Mouse (Mus musculus) limb, embryonic 13.5 days (tissue): ENCODE data around the gene Cpne5. TPM values are rescaled to one million over a fixed set of nuclear protein-coding genes. Genes with fewer than 3 reads are reported as not detected.
"Not testable (repeated sequence)": the region's sequence is repeated elsewhere in the genome, so short reads cannot be mapped to it uniquely, and the experiment has no call there.

ENCODE experiments used
- ATAC-seq: fragments of 200-750 bp; cut with Nextera tagmentation; 2 replicates; pipeline ENCODE4 v1.8.0; 2017; ENCODE audit warnings: low read depth, moderate number of reproducible peaks, moderate TSS enrichment; ENCODE audit not compliant: low FRiP score
- H3K27ac ChIP-seq: fragments of 300-500 bp; sonication (generic); 2 replicates; pipeline ENCODE4 v1.5.1; 2015; ENCODE audit warnings: inconsistent platforms, mild to moderate bottlenecking, moderate library complexity
- H3K27me3 ChIP-seq: fragments of 300-500 bp; sonication (generic); 2 replicates; pipeline ENCODE4 v1.6.1; 2015; ENCODE audit warnings: mild to moderate bottlenecking, inconsistent platforms
- H3K36me3 ChIP-seq: fragments of 300-500 bp; sonication (generic); 2 replicates; pipeline ENCODE4 v1.6.1; 2015; ENCODE audit warnings: inconsistent platforms, mild to moderate bottlenecking, moderate library complexity
- H3K4me1 ChIP-seq: fragments of 300-500 bp; sonication (generic); 2 replicates; pipeline ENCODE4 v1.6.1; 2015; ENCODE audit warnings: inconsistent platforms
- H3K4me2 ChIP-seq: fragments of 300-500 bp; sonication (generic); replicated peaks from 2 replicates; pipeline ENCODE4 v1.6.1; 2015; ENCODE audit warnings: inconsistent platforms, mild to moderate bottlenecking, moderate library complexity
- H3K4me3 ChIP-seq: fragments of 300-500 bp; sonication (generic); 2 replicates; pipeline ENCODE4 v1.5.1; 2015; ENCODE audit warnings: moderate library complexity, mild to moderate bottlenecking, inconsistent platforms
- H3K9ac ChIP-seq: fragments of 300-500 bp; sonication (generic); 2 replicates; pipeline ENCODE4 v1.6.1; 2015; ENCODE audit warnings: mild to moderate bottlenecking, inconsistent platforms
- H3K9me3 ChIP-seq: fragments of 300-500 bp; sonication (generic); 2 replicates; pipeline ENCODE4 v1.6.1; 2016; ENCODE audit warnings: inconsistent platforms
- WGBS: fragments of 180-500 bp; shearing (Covaris S2); methylation state at CpG from one replicate; pipeline ENCODE4 v1.1.7; 2015; 5-methylcytosine and 5-hydroxymethylcytosine counted together
- polyA plus RNA-seq: library from polyadenylated mRNA; unstranded; fragments of >200 nt; fragmentation: Nextera tagmentation; extraction: Ambion mirVana; gene quantifications from 2 replicates; pipeline ENCODE4 v1.2.1, GENCODE M21; 2015

Cpne5 gene
- 10.4 and 12.7 TPM in 2 replicates for polyA plus RNA-seq

DNA sequence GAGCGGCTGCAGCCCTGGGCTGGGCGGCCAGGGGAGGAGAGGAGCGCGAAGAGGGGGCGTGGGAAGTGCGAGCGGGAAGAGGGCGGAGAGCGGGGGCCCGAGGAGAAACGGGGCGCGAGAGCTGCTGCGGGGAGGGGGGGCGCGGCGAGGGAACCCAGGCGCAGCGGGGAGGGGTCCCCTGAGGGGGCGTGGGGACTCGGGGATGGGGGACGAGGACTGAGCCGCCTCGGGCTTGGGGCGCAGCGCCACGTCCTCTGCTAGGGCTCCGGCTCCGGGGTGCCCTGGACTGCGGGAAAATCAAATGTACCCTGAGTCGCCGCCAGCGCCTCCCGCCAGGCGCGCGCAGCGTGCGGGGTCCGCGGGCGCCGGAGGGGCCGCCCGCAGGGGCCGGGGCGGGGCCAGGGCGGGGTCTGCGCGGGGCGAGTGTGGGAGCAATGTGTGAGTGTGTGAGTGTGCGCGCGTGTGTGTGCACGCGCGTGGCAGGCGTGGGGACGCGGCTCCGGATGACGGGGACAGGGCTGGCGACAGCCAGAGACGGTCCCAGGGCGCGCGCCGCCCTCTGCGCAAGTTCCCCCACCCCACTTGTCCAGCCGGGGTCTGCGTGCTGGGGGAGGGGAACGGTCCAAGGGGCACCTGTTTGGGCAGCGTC lies at the start of gene Cpne5:
Cpne5 (minus strand) TSS at position 396 of the 649 bp plus-strand sequence.
- under 1% methylated on average over 52 of the region's 73 CpGs for WGBS
- no peaks in the 10 kb centered on the region for H3K9me3 ChIP-seq
- peak; percentile 59 for ATAC-seq
- H3K4me3 ChIP-seq = peak within 1 kb of the TSS; percentile 67
- H3K4me2 ChIP-seq = peak within 1 kb of the TSS; percentile 96
- H3K4me1 ChIP-seq = peaks cover 22% of the 10 kb centered on the region
- peaks cover 49% of the 10 kb centered on the region for H3K27me3 ChIP-seq
- no peak within 1 kb of the TSS for H3K27ac ChIP-seq
- H3K36me3 ChIP-seq = no peaks in the 10 kb centered on the region
- peak within 1 kb of the TSS; percentile 71 for H3K9ac ChIP-seq

DNA sequence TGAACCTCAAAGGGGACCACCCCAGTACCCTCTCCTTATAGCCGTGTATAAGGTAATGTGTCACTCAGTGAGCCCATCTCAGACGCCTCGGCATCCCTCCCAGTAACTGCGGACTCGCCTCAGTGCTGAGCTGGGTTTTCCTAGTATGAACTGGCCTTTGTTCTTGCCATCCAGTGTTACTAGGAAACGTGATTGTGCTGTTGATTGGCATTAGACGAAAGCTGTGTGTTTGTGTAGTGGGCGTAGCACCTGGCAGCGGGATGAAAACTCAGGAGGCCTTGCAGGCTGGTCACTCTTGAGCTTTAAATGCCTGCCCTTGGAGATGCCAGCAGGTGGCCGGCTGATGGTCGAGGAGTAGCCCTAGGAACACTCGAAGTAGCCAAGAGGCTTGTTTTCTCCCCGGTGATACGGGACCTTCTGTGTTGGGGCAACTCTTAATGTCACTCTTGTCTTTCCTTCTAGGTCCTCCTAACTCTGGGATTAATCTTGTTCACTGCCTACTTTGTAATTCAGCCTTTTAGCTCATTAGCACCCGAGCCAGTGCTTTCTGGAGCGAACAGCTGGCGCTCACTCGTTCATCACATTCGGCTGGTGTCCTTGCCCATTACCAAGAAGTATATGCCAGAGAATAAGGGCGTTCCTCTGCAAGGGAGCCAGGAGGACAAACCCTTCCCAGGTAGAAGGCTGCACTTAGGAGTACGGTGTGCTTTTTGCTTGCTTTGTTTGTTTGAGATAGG lies 44.4 kb upstream of the Cpne5 start:
- Histone ChIP-seq H3K4me1 (no peaks in the 10 kb centered on the region), H3K4me3 (no peak overlapping the region), H3K4me2 (no peak overlapping the region), H3K9ac (no peak overlapping the region), H3K27me3 (no peaks in the 10 kb centered on the region), H3K9me3 (no peaks in the 10 kb centered on the region), H3K36me3 (peaks cover 61% of the 10 kb centered on the region), H3K27ac (no peak overlapping the region)
- no peak for ATAC-seq
- 84% methylated on average over 21 of the region's 21 CpGs for WGBS

- H3K36me3 ChIP-seq = peaks cover 59% of the 10 kb centered on the region
- no peaks in the 10 kb centered on the region for H3K9me3 ChIP-seq
- H3K4me1 ChIP-seq = no peaks in the 10 kb centered on the region
- H3K27ac ChIP-seq = no peak overlapping the region
- ATAC-seq = no peak
- no peak overlapping the region for H3K4me2 ChIP-seq
- 86% methylated on average over 5 of the region's 5 CpGs for WGBS
- no peaks in the 10 kb centered on the region for H3K27me3 ChIP-seq
- no peak overlapping the region for H3K4me3 ChIP-seq
- no peak overlapping the region for H3K9ac ChIP-seq
Observed at GRCm38 (mm10) chr17:29281541-29281940, 43.6 kb upstream of the Cpne5 start.

- peaks cover 51% of the 10 kb centered on the region for H3K36me3 ChIP-seq
- H3K4me2 ChIP-seq = no peak overlapping the region
- 92% methylated on average over 5 of the region's 5 CpGs for WGBS
- ATAC-seq = no peak
- no peaks in the 10 kb centered on the region for H3K4me1 ChIP-seq
- H3K27ac ChIP-seq = no peak overlapping the region
- H3K9me3 ChIP-seq = no peaks in the 10 kb centered on the region
- no peak overlapping the region for H3K4me3 ChIP-seq
- no peak overlapping the region for H3K9ac ChIP-seq
- no peaks in the 10 kb centered on the region for H3K27me3 ChIP-seq
Observed at GRCm38 (mm10) chr17:29280422-29280821, 42.5 kb upstream of the Cpne5 start.

- no peaks in the 10 kb centered on the region for H3K9me3 ChIP-seq
- ATAC-seq = no peak
- H3K9ac ChIP-seq = no peak overlapping the region; the same call in 1 of the 2 replicates
- no peak overlapping the region for H3K4me3 ChIP-seq
- no peak overlapping the region for H3K4me2 ChIP-seq
- peaks cover 21% of the 10 kb centered on the region for H3K4me1 ChIP-seq
- no peaks in the 10 kb centered on the region for H3K27me3 ChIP-seq
- no peak overlapping the region; the same call in 1 of the 2 replicates for H3K27ac ChIP-seq
- WGBS = 70% methylated on average over 11 of the region's 11 CpGs
- H3K36me3 ChIP-seq = peaks cover 13% of the 10 kb centered on the region
Observed at GRCm38 (mm10) chr17:29273889-29274288, 35.9 kb upstream of the Cpne5 start.

DNA sequence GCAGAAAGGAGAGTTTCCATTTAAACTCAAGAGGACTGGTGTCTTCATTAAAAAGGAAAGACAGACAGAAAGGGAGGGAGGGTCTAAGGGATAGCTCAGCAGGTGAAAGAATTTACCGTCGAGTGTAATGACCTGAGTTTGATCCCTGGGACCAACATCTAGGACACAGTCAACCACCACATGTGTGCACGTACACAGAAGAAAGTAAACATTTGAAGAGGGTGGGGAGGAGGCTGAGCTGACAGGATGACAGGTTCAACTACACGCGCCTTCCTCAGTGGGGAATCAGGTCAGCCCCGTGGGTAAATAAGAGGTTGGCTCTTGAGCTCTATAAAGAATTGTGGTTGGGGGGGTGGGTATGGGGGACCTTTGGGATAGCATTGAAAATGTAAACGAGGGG lies 35.2 kb upstream of the Cpne5 start:
- Histone ChIP-seq H3K9ac (no peak overlapping the region), H3K4me1 (peaks cover 24% of the 10 kb centered on the region), H3K4me2 (no peak overlapping the region), H3K36me3 (peaks cover 6% of the 10 kb centered on the region), H3K27ac (no peak overlapping the region), H3K9me3 (no peaks in the 10 kb centered on the region), H3K27me3 (no peaks in the 10 kb centered on the region), H3K4me3 (no peak overlapping the region)
- 82% methylated on average over 7 of the region's 7 CpGs for WGBS
- ATAC-seq = no peak

DNA sequence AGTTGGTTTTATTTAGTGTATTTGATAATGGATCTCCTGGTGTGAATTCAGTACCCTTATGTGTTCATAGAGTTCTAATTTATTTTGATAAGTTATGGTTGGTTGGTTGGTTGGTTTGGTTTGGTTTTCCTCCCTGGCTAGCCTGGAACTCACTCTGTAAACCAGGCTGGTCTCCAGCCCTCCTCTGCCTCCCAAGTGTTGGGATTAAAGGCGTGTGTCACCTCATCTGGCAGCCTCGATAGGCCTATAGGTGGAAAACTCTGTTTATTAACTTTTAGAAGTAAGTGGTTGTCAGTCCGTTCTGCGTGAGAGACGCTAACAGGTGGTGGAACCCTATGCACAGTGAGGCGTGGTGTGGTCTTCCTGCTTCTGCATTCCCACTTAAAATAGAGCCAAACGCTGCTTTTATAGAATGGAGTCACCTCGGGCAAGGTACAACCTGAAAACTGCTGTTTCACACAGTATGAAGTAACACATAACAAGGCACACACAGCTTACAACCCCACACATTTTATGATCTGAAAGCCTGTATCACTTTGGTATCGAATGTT lies 32.3 kb upstream of the Cpne5 start:
- ATAC-seq = no peak
- no peaks in the 10 kb centered on the region for H3K27me3 ChIP-seq
- H3K4me2 ChIP-seq = peak overlapping the region; percentile 71
- H3K9ac ChIP-seq = no peak overlapping the region
- H3K4me3 ChIP-seq = peak overlapping the region; percentile 89; the same call in 1 of the 2 replicates
- peaks cover 28% of the 10 kb centered on the region for H3K4me1 ChIP-seq
- 83% methylated on average over 9 of the region's 9 CpGs for WGBS
- H3K27ac ChIP-seq = no peak overlapping the region
- no peaks in the 10 kb centered on the region for H3K9me3 ChIP-seq
- H3K36me3 ChIP-seq = no peaks in the 10 kb centered on the region

DNA sequence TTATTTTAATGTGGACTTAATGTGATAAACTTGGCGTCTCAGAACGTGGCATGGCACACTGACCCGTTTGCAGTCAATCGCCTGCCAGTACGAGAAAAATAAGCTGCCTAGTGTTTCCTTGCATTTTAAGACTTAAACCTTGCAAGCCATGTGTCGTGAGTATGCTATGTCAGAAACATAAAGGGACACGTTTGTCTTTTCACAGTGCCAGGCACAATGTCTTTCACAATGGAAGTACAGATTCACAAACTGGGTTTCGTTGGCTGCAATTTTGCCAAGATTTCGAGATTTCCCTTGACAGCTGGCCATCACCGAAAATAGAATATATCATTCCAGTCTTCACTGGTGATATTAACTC lies 31.4 kb upstream of the Cpne5 start:
- Histone ChIP-seq H3K36me3 (no peaks in the 10 kb centered on the region), H3K9me3 (no peaks in the 10 kb centered on the region), H3K27ac (peak overlapping the region; percentile 90), H3K4me2 (peak overlapping the region; percentile 71), H3K9ac (peak overlapping the region; percentile 94), H3K27me3 (no peaks in the 10 kb centered on the region), H3K4me3 (peak overlapping the region; percentile 89), H3K4me1 (peaks cover 32% of the 10 kb centered on the region)
- ATAC-seq = no peak
- WGBS = 18% methylated on average over 10 of the region's 10 CpGs

GRCm38 (mm10) chr17:29268682-29269348 lies 30.8 kb upstream of the Cpne5 start, which contains the start of gene BC004004:
Gene BC004004 (plus strand): TSS chr17:29268788.
- no peaks in the 10 kb centered on the region for H3K9me3 ChIP-seq
- WGBS = under 1% methylated on average over 63 of the region's 63 CpGs
- H3K9ac ChIP-seq = peak within 1 kb of the TSS; percentile 94
- peak within 1 kb of the TSS; percentile 90 for H3K27ac ChIP-seq
- ATAC-seq = peak; percentile 86
- peak within 1 kb of the TSS; percentile 89 for H3K4me3 ChIP-seq
- peak within 1 kb of the TSS; percentile 71 for H3K4me2 ChIP-seq
- peaks cover 30% of the 10 kb centered on the region for H3K4me1 ChIP-seq
- H3K36me3 ChIP-seq = no peaks in the 10 kb centered on the region
- no peaks in the 10 kb centered on the region for H3K27me3 ChIP-seq

DNA sequence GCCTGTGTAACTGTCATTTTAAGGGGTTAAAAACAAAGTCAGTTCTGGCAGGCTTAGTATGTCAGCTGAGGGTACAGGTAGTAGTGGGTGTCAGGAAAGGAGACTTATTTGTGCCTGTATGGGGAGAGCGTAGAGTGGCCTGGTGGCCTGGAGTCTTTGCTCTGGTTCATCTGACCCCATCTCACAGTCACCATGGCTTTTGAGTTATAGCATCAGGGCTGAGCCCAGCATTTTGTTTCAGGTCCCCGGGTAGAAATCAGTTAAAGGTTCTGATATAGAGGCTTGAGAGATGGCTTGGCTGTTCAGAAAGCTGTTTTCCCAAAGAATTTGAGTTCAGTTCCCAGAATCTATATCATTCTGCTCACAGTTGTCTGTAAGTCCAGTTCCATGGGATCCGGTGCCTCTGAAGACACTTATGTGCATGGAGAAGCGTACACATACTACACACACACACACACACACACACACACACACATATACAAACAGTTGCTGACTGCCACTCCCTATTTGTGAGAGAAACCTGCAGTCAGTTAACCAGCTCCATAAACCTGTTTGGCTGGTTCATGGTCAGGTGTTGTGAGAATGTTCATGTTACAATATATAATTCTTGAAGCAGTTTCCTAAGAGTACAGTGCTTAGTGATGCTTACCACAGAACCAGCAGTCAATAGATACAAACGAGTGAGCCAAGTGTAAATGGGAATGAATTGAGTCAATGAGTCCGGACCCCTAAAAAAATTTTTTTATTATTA lies 30.1 kb upstream of the Cpne5 start:
- peak overlapping the region; percentile 94 for H3K9ac ChIP-seq
- H3K4me3 ChIP-seq = peak overlapping the region; percentile 89
- no peaks in the 10 kb centered on the region for H3K27me3 ChIP-seq
- peak overlapping the region; percentile 49; the same call in 1 of the 2 replicates for H3K27ac ChIP-seq
- H3K4me1 ChIP-seq = peaks cover 30% of the 10 kb centered on the region
- H3K36me3 ChIP-seq = no peaks in the 10 kb centered on the region
- H3K9me3 ChIP-seq = no peaks in the 10 kb centered on the region
- H3K4me2 ChIP-seq = peak overlapping the region; percentile 71
- ATAC-seq = peak; percentile 21; the same call in 1 of the 2 replicates
- WGBS = 59% methylated on average over 6 of the region's 6 CpGs

DNA sequence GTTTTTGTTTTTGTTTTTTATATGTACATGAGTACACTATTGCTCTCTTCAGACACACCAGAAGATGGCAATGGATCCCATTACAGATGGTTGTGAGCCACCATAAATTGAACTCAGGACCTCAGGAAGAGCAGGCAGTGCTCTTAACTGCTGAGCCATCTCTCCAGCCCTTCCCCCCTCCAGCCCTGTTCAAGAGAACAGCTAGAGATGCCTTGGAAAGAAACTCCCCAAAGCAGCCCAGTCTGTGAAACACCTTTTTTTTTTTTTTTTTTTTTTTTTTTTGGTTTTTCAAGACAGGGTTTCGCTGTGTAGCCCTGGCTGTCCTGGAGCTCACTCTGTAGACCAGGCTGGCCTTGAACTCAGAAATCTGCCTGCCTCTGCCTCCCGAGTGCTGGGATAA lies 29.1 kb upstream of the Cpne5 start:
- not testable (repeated sequence) for H3K4me3 ChIP-seq, H3K4me2 ChIP-seq, H3K36me3 ChIP-seq, H3K9me3 ChIP-seq, ATAC-seq, H3K27ac ChIP-seq, H3K27me3 ChIP-seq, H3K9ac ChIP-seq
- 89% methylated on average over 2 of the region's 2 CpGs for WGBS
- peaks cover 41% of the 10 kb centered on the region for H3K4me1 ChIP-seq
